Mouse (Mus musculus): ENCODE results near the gene Tlcd1. TPM values are rescaled to one million over a fixed set of nuclear protein-coding genes. Genes with fewer than 3 reads are reported as not detected.

The Tlcd1 gene
- polyA plus RNA-seq, 1 experiment from 2014 or later, result 19.7 TPM

DNA sequence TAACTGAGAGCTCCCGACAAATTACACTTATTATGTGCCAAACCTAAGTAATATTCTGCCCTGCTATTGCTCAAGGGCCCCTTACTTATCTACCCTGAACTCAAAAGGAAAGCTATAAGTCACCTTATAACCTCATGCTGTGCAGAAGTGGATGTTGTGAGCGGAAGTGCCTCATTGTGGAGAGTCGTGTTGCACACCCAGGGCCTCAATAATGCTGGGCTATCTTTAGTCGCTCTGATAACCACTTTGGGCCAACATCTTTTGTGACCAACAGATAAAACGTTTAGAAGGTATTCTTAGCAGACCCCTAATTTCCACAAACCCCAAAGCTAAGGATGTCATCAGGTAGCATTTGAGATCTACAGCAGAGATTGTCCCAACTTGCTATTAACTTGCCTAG is 35.8 kb upstream of the Tlcd1 start:
- Histone ChIP-seq H3K36me3 (ENCODE audit: control insufficient read depth, insufficient read depth, low read length) (peaks cover 7% of the 10 kb centered on the region), H3K4me1 (ENCODE audit: control insufficient read depth, insufficient read depth, low read depth, low read length) (no peaks in the 10 kb centered on the region), H3K9ac (ENCODE audit: low read depth, low read length) (no peak overlapping the region), H3K4me2 (ENCODE audit: low read length) (no peak overlapping the region), H3K27ac (ENCODE audit: low read depth, low read length) (no peak overlapping the region), H3K4me3 (ENCODE audit: low read length) (no peak overlapping the region), H3K27me3 (replicated peaks; ENCODE audit: control insufficient read depth, insufficient read depth, low read length) (no peaks in the 10 kb centered on the region), H3K9me3 (ENCODE audit: control insufficient read depth, low read length) (no peaks in the 10 kb centered on the region)
- ATAC-seq, result no peak
- 86% methylated on average over 5 of the region's 5 CpGs for WGBS

DNA sequence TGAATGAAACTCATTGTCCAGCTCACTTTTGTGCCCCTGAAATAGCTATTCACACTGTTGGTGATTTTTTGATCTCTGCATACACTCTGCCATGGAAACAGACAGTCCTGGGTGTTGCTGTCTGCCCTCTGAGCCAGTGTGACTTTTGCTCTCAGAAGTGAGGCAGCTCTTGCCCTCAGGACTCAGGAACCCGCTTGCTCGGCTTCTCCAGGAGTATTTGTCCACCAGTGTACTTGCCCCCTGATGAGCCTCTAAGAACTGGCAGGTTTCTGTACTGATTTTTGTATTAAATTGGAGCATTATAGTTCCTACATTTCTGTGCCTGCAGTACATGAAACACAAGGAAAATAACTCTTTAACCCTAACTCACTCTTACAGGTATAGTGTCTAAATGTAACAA is 33.0 kb upstream of the Tlcd1 start:
- Histone ChIP-seq H3K4me3 (ENCODE audit: low read length) (no peak overlapping the region), H3K9ac (ENCODE audit: low read depth, low read length) (no peak overlapping the region), H3K4me2 (ENCODE audit: low read length) (no peak overlapping the region), H3K4me1 (ENCODE audit: control insufficient read depth, insufficient read depth, low read depth, low read length) (no peaks in the 10 kb centered on the region), H3K27me3 (replicated peaks; ENCODE audit: control insufficient read depth, insufficient read depth, low read length) (no peaks in the 10 kb centered on the region), H3K27ac (ENCODE audit: low read depth, low read length) (no peak overlapping the region), H3K36me3 (ENCODE audit: control insufficient read depth, insufficient read depth, low read length) (peaks cover 14% of the 10 kb centered on the region), H3K9me3 (ENCODE audit: control insufficient read depth, low read length) (no peaks in the 10 kb centered on the region)
- 75% methylated on average over 2 of the region's 2 CpGs for WGBS
- no peak for ATAC-seq

- H3K9ac ChIP-seq (ENCODE audit: low read depth, low read length), result no peak overlapping the region
- peaks cover 16% of the 10 kb centered on the region for H3K36me3 ChIP-seq (ENCODE audit: control insufficient read depth, insufficient read depth, low read length)
- H3K4me1 ChIP-seq (ENCODE audit: control insufficient read depth, insufficient read depth, low read depth, low read length), result no peaks in the 10 kb centered on the region
- no peaks in the 10 kb centered on the region for H3K9me3 ChIP-seq (ENCODE audit: control insufficient read depth, low read length)
- no peaks in the 10 kb centered on the region for H3K27me3 ChIP-seq (replicated peaks; ENCODE audit: control insufficient read depth, insufficient read depth, low read length)
- no peak for ATAC-seq
- H3K27ac ChIP-seq (ENCODE audit: low read depth, low read length), result no peak overlapping the region
- WGBS, result 87% methylated on average over 5 of the region's 5 CpGs
- no peak overlapping the region for H3K4me2 ChIP-seq (ENCODE audit: low read length)
- H3K4me3 ChIP-seq (ENCODE audit: low read length), result no peak overlapping the region
These were observed 30.3 kb upstream of the Tlcd1 start for GRCm38 (mm10) chr11:78146168-78146567.

GRCm38 (mm10) chr11:78146707-78147543 is 29.6 kb upstream of the Tlcd1 start:
- Histone ChIP-seq H3K27me3 (replicated peaks; ENCODE audit: control insufficient read depth, insufficient read depth, low read length) (no peaks in the 10 kb centered on the region), H3K4me3 (ENCODE audit: low read length) (no peak overlapping the region), H3K9ac (ENCODE audit: low read depth, low read length) (no peak overlapping the region), H3K4me2 (ENCODE audit: low read length) (no peak overlapping the region), H3K36me3 (ENCODE audit: control insufficient read depth, insufficient read depth, low read length) (peaks cover 16% of the 10 kb centered on the region), H3K4me1 (ENCODE audit: control insufficient read depth, insufficient read depth, low read depth, low read length) (peaks cover 2% of the 10 kb centered on the region; the same call in 1 of the 2 replicates), H3K27ac (ENCODE audit: low read depth, low read length) (no peak overlapping the region), H3K9me3 (ENCODE audit: control insufficient read depth, low read length) (no peaks in the 10 kb centered on the region)
- ATAC-seq, result no peak
- 93% methylated on average over 6 of the region's 6 CpGs for WGBS

DNA sequence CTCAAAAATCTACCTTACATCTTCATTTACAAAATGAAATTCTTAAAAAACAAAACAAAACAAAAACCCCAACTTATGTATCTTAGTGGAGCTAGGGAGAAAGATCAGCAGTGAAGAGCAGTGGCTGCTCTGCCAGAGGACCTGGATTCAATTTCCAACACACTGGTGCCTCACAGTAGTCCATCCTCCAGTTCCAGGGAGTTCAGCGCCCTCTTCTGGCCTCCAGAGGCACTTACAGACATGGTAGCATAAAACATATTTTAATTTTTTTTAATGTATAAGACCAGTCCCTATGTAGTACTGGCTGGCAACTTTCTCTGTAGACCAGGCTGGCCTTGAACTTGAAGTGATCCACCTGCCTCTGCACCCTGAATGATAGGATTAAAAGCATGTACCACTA is 25.4 kb upstream of the Tlcd1 start:
- no peak for ATAC-seq
- 35% methylated on average over 1 of the region's 1 CpGs for WGBS
- H3K36me3 ChIP-seq (ENCODE audit: control insufficient read depth, insufficient read depth, low read length), result peaks cover 19% of the 10 kb centered on the region
- no peak overlapping the region for H3K27ac ChIP-seq (ENCODE audit: low read depth, low read length)
- H3K4me2 ChIP-seq (ENCODE audit: low read length), result no peak overlapping the region
- H3K27me3 ChIP-seq (replicated peaks; ENCODE audit: control insufficient read depth, insufficient read depth, low read length), result no peaks in the 10 kb centered on the region
- H3K9ac ChIP-seq (ENCODE audit: low read depth, low read length), result no peak overlapping the region
- no peak overlapping the region for H3K4me3 ChIP-seq (ENCODE audit: low read length)
- peaks cover 30% of the 10 kb centered on the region for H3K4me1 ChIP-seq (ENCODE audit: control insufficient read depth, insufficient read depth, low read depth, low read length)
- no peaks in the 10 kb centered on the region for H3K9me3 ChIP-seq (ENCODE audit: control insufficient read depth, low read length)

GRCm38 (mm10) chr11:78152299-78153231 is 23.9 kb upstream of the Tlcd1 start:
- Histone ChIP-seq H3K27ac (ENCODE audit: low read depth, low read length) (peak overlapping the region; percentile 80), H3K36me3 (ENCODE audit: control insufficient read depth, insufficient read depth, low read length) (peaks cover 13% of the 10 kb centered on the region), H3K9ac (ENCODE audit: low read depth, low read length) (no peak overlapping the region), H3K4me2 (ENCODE audit: low read length) (peak overlapping the region; percentile 15; the same call in 1 of the 2 replicates), H3K4me1 (ENCODE audit: control insufficient read depth, insufficient read depth, low read depth, low read length) (peaks cover 31% of the 10 kb centered on the region), H3K27me3 (replicated peaks; ENCODE audit: control insufficient read depth, insufficient read depth, low read length) (no peaks in the 10 kb centered on the region), H3K9me3 (ENCODE audit: control insufficient read depth, low read length) (no peaks in the 10 kb centered on the region), H3K4me3 (ENCODE audit: low read length) (no peak overlapping the region)
- WGBS, result 26% methylated on average over 9 of the region's 9 CpGs
- ATAC-seq, result peak; percentile 89

DNA sequence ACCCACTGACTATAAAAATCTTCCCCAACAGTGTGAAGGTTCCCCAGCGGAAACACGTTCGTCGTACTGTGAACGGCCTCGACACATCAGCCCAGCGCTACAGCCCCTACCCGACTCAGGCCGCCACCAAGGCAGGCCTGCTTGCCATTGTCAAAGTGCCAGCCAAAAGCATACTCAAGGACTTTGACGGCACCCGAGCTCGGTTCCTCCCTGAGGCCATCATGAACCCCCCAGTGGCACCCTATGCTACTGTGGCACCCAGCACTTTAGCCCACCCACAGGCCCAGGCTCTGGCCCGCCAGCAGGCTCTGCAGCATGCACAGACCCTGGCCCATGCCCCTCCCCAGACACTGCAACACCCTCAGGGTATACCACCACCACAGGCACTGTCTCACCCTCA is 22.7 kb upstream of the Tlcd1 start:
- H3K9me3 ChIP-seq (ENCODE audit: control insufficient read depth, low read length), result no peaks in the 10 kb centered on the region
- H3K36me3 ChIP-seq (ENCODE audit: control insufficient read depth, insufficient read depth, low read length), result peaks cover 20% of the 10 kb centered on the region
- no peak for ATAC-seq
- H3K4me1 ChIP-seq (ENCODE audit: control insufficient read depth, insufficient read depth, low read depth, low read length), result peaks cover 35% of the 10 kb centered on the region
- H3K4me2 ChIP-seq (ENCODE audit: low read length), result no peak overlapping the region
- H3K9ac ChIP-seq (ENCODE audit: low read depth, low read length), result 0 out of 2 replicates have a peak overlapping the region, but pooled peaks have one; percentile 14
- no peaks in the 10 kb centered on the region for H3K27me3 ChIP-seq (replicated peaks; ENCODE audit: control insufficient read depth, insufficient read depth, low read length)
- WGBS, result 54% methylated on average over 13 of the region's 13 CpGs
- no peak overlapping the region for H3K4me3 ChIP-seq (ENCODE audit: low read length)
- peak overlapping the region; percentile 71 for H3K27ac ChIP-seq (ENCODE audit: low read depth, low read length)

- H3K4me3 ChIP-seq (ENCODE audit: low read length), result no peak overlapping the region
- H3K36me3 ChIP-seq (ENCODE audit: control insufficient read depth, insufficient read depth, low read length), result peaks cover 30% of the 10 kb centered on the region
- H3K9me3 ChIP-seq (ENCODE audit: control insufficient read depth, low read length), result no peaks in the 10 kb centered on the region
- peaks cover 35% of the 10 kb centered on the region for H3K4me1 ChIP-seq (ENCODE audit: control insufficient read depth, insufficient read depth, low read depth, low read length)
- H3K27ac ChIP-seq (ENCODE audit: low read depth, low read length), result no peak overlapping the region
- H3K27me3 ChIP-seq (replicated peaks; ENCODE audit: control insufficient read depth, insufficient read depth, low read length), result no peaks in the 10 kb centered on the region
- no peak for ATAC-seq
- WGBS, result 66% methylated on average over 5 of the region's 5 CpGs
- no peak overlapping the region for H3K4me2 ChIP-seq (ENCODE audit: low read length)
- H3K9ac ChIP-seq (ENCODE audit: low read depth, low read length), result no peak overlapping the region
These were observed 20.8 kb upstream of the Tlcd1 start for GRCm38 (mm10) chr11:78155674-78156073.

- H3K27ac ChIP-seq (ENCODE audit: low read depth, low read length), result no peak overlapping the region
- ATAC-seq, result no peak
- H3K9ac ChIP-seq (ENCODE audit: low read depth, low read length), result no peak overlapping the region
- H3K4me3 ChIP-seq (ENCODE audit: low read length), result no peak overlapping the region
- H3K9me3 ChIP-seq (ENCODE audit: control insufficient read depth, low read length), result no peaks in the 10 kb centered on the region
- peaks cover 32% of the 10 kb centered on the region for H3K36me3 ChIP-seq (ENCODE audit: control insufficient read depth, insufficient read depth, low read length)
- WGBS, result 78% methylated on average over 6 of the region's 6 CpGs
- no peak overlapping the region for H3K4me2 ChIP-seq (ENCODE audit: low read length)
- peaks cover 35% of the 10 kb centered on the region for H3K4me1 ChIP-seq (ENCODE audit: control insufficient read depth, insufficient read depth, low read depth, low read length)
- H3K27me3 ChIP-seq (replicated peaks; ENCODE audit: control insufficient read depth, insufficient read depth, low read length), result no peaks in the 10 kb centered on the region
These were observed 20.3 kb upstream of the Tlcd1 start for GRCm38 (mm10) chr11:78156156-78156699.

Measured in hindbrain, embryonic 16.5 days (tissue).